Mouse (Mus musculus) midbrain, embryonic 11.5 days (tissue): ENCODE results near the gene Ankdd1a. TPM values are rescaled to one million over a fixed set of nuclear protein-coding genes. Genes with fewer than 3 reads are reported as not detected.

Experiments
- ATAC-seq: fragments of 200-750 bp; cut with Nextera tagmentation; 2 replicates; pipeline ENCODE4 v1.8.0; 2017; ENCODE audit warnings: moderate TSS enrichment, moderate library complexity; ENCODE audit not compliant: low FRiP score
- DNase-seq: peaks from one replicate; pipeline ENCODE4 v3.0.0; 2015; ENCODE audit warnings: low spot score; ENCODE audit errors: missing footprints
- H3K27ac ChIP-seq: fragments of 300-500 bp; sonication (generic); 2 replicates; pipeline ENCODE4 v1.5.1; 2014; ENCODE audit warnings: low read depth, low read length
- H3K27me3 ChIP-seq: fragments of 300-500 bp; sonication (generic); 2 replicates; pipeline ENCODE4 v1.6.1; 2014; ENCODE audit warnings: mild to moderate bottlenecking, low read length, moderate library complexity, mixed read lengths; ENCODE audit not compliant: control insufficient read depth, insufficient read depth
- H3K36me3 ChIP-seq: fragments of 300-500 bp; sonication (generic); 2 replicates; pipeline ENCODE4 v1.6.1; 2014; ENCODE audit warnings: mild to moderate bottlenecking, low read length, moderate library complexity, mixed read lengths; ENCODE audit not compliant: control insufficient read depth, insufficient read depth
- H3K4me1 ChIP-seq: fragments of 300-500 bp; sonication (generic); 2 replicates; pipeline ENCODE4 v1.6.1; 2014; ENCODE audit warnings: low read length; ENCODE audit not compliant: control insufficient read depth, insufficient read depth
- H3K4me2 ChIP-seq: fragments of 300-500 bp; sonication (generic); 2 replicates; pipeline ENCODE4 v1.6.1; 2014; ENCODE audit warnings: mild to moderate bottlenecking, moderate library complexity
- H3K4me3 ChIP-seq: fragments of 300-500 bp; sonication (generic); 2 replicates; pipeline ENCODE4 v1.5.1; 2014; ENCODE audit warnings: low read depth, low read length
- H3K9ac ChIP-seq: fragments of 300-500 bp; sonication (generic); 2 replicates; pipeline ENCODE4 v1.6.1; 2014; ENCODE audit warnings: low read length
- H3K9me3 ChIP-seq: fragments of 300-500 bp; sonication (generic); 2 replicates; pipeline ENCODE4 v1.6.1; 2016; ENCODE audit warnings: low read length; ENCODE audit not compliant: control insufficient read depth
- WGBS: fragments of 180-500 bp; shearing (Covaris S2); extraction: QIAGEN DNeasy Blood & Tissue Kit; methylation state at CpG from one replicate; pipeline ENCODE4 v1.1.7; 2014; 5-methylcytosine and 5-hydroxymethylcytosine counted together
- polyA plus RNA-seq: library from polyadenylated mRNA; unstranded; fragments of >200 nt; fragmentation: Nextera tagmentation; extraction: Ambion mirVana; gene quantifications from 2 replicates; pipeline ENCODE4 v1.2.1, GENCODE M21; 2014

Ankdd1a gene
- polyA plus RNA-seq, 1 experiment from 2014 or later = not detected

DNA sequence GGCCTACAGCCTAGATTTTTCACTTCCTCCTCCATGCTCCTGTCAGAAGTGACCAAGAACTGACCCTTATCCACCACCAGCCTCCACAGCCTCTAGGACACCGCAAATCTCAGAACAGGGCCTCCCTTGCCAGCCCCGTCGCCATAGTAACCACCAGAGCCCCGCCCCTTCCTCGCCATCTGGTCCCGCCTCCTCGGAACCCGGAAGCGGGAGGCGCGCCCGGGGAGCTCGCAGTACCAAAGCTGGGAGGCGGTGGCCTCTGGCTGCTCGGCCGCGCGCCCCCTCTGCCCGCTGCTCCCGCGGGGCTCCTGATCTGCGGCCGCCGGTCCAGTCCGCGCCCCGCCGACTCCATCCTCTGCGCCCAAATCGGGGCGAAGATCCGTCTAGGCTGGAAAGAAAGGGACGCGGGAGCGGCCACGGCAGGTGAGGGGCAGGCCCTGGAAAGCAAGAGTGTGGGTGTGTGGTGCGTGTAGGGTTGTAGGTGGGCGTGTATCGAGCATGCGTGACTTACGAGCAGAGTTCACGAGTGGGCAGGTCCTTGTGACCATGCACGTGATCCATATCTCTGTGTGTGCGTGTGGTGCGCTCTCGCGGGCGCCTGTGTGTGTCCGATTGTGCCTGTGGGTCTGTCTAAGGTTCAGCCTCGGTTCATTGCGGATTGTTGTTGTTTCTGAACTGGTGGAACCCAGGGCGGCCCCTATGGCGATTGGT is 59.1 kb downstream of the Ankdd1a start, which contains the start of gene Spg21:
TSS of gene Spg21 (plus strand) at position 216 of the 711 bp plus-strand sequence.
- peak within 1 kb of the TSS; percentile 84 for H3K9ac ChIP-seq
- H3K4me2 ChIP-seq = peak within 1 kb of the TSS; percentile 68
- H3K9me3 ChIP-seq = no peaks in the 10 kb centered on the region
- under 1% methylated on average over 52 of the region's 53 CpGs for WGBS
- ATAC-seq (peak; percentile 97), DNase-seq (peak; percentile 100)
- no peaks in the 10 kb centered on the region for H3K27me3 ChIP-seq
- H3K27ac ChIP-seq = peak within 1 kb of the TSS; percentile 74
- peak within 1 kb of the TSS; percentile 71 for H3K4me3 ChIP-seq
- H3K4me1 ChIP-seq = peaks cover 14% of the 10 kb centered on the region
- no peaks in the 10 kb centered on the region for H3K36me3 ChIP-seq

- Histone ChIP-seq H3K4me3 (no peak overlapping the region), H3K9ac (peak overlapping the region; percentile 31; the same call in 1 of the 2 replicates), H3K4me1 (peaks cover 14% of the 10 kb centered on the region), H3K36me3 (no peaks in the 10 kb centered on the region), H3K4me2 (peak overlapping the region; percentile 17; the same call in 1 of the 2 replicates), H3K9me3 (no peaks in the 10 kb centered on the region), H3K27me3 (no peaks in the 10 kb centered on the region), H3K27ac (peak overlapping the region; percentile 17)
- peak; percentile 22 for ATAC-seq
- 41% methylated on average over 3 of the region's 3 CpGs for WGBS
- no peak for DNase-seq
Measured at GRCm38 (mm10) chr9:65460198-65460597, 59.8 kb downstream of the Ankdd1a start.

GRCm38 (mm10) chr9:65458975-65459374 is 61.0 kb downstream of the Ankdd1a start:
- ATAC-seq = no peak

DNA sequence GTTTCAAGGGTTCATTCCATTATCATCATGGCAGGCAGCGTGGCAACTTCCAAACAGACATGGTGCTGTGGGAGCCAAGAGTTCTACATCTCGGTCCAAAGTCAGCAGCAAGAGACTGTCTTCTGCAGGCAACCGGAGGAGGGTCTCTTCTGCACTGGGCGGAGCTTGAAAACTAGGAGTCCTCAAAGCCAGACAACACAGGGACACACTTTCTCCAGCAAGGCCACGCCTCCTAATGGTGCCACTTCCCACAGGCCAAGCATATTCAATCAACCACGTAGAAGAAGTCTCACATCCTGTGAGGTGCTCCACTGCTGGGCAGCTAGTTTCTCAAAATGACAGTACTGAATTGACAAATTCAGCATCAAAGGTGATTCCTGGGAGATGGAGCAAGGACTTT is 72.0 kb downstream of the Ankdd1a start:
- no peaks in the 10 kb centered on the region for H3K4me1 ChIP-seq
- 88% methylated on average over 6 of the region's 6 CpGs for WGBS
- no peak overlapping the region for H3K4me2 ChIP-seq
- no peak overlapping the region for H3K27ac ChIP-seq
- H3K4me3 ChIP-seq = no peak overlapping the region
- no peaks in the 10 kb centered on the region for H3K27me3 ChIP-seq
- H3K36me3 ChIP-seq = peaks cover 14% of the 10 kb centered on the region
- DNase-seq = no peak
- ATAC-seq = no peak
- H3K9me3 ChIP-seq = no peaks in the 10 kb centered on the region
- no peak overlapping the region for H3K9ac ChIP-seq

More at GRCm38 (mm10) chr9:65458975-65459374, 61.0 kb downstream of the Ankdd1a start:
- Histone ChIP-seq H3K36me3 (no peaks in the 10 kb centered on the region), H3K9me3 (no peaks in the 10 kb centered on the region), H3K4me3 (no peak overlapping the region), H3K4me1 (peaks cover 14% of the 10 kb centered on the region), H3K27ac (no peak overlapping the region), H3K4me2 (no peak overlapping the region), H3K9ac (no peak overlapping the region), H3K27me3 (no peaks in the 10 kb centered on the region)
- 87% methylated on average over 2 of the region's 2 CpGs for WGBS
- DNase-seq = no peak

GRCm38 (mm10) chr9:65444692-65445091 is 75.3 kb downstream of the Ankdd1a start:
- WGBS = 89% methylated on average over 4 of the region's 4 CpGs

More at GRCm38 (mm10) chr9:65444692-65445091, 75.3 kb downstream of the Ankdd1a start:
- ATAC-seq (no peak), DNase-seq (no peak)
- Histone ChIP-seq H3K27ac (no peak overlapping the region), H3K4me2 (no peak overlapping the region), H3K9me3 (no peaks in the 10 kb centered on the region), H3K4me3 (no peak overlapping the region), H3K36me3 (peaks cover 14% of the 10 kb centered on the region), H3K4me1 (no peaks in the 10 kb centered on the region), H3K9ac (no peak overlapping the region), H3K27me3 (no peaks in the 10 kb centered on the region)

Other genes starting within 250 kb of the Ankdd1a start
- gene Clpx, start 225.9 kb downstream of the Ankdd1a start, polyA plus RNA-seq = 45.8 and 54.3 TPM in 2 replicates
- 11.6 and 14.6 TPM in 2 replicates for gene Pdcd7, start 174.1 kb downstream of the Ankdd1a start, polyA plus RNA-seq
- gene Ubap1l, start 159.2 kb downstream of the Ankdd1a start, polyA plus RNA-seq = 0.27 and 0.37 TPM in 2 replicates
- gene Kbtbd13, start 128.5 kb downstream of the Ankdd1a start, polyA plus RNA-seq = 0.16 and 0.36 TPM in 2 replicates
- gene Rasl12, start 121.7 kb downstream of the Ankdd1a start, polyA plus RNA-seq = 5.6 and 5.9 TPM in 2 replicates
- gene Slc51b, start 97.2 kb downstream of the Ankdd1a start, polyA plus RNA-seq = not detected in 2 replicates
- gene Mtfmt, start 84.4 kb downstream of the Ankdd1a start, polyA plus RNA-seq = 18.3 and 18.7 TPM in 2 replicates
- 122 and 125 TPM in 2 replicates for gene Spg21, start 59.2 kb downstream of the Ankdd1a start, polyA plus RNA-seq
- 8.2 and 9.0 TPM in 2 replicates for gene Plekho2, start 59.8 kb upstream of the Ankdd1a start, polyA plus RNA-seq
- gene Pif1, start 67.0 kb upstream of the Ankdd1a start, polyA plus RNA-seq = 12.0 and 13.6 TPM in 2 replicates
- 19.7 and 24.0 TPM in 2 replicates for gene Rbpms2, start 109.5 kb upstream of the Ankdd1a start, polyA plus RNA-seq
- gene Oaz2, start 147.8 kb upstream of the Ankdd1a start, polyA plus RNA-seq = 199 and 215 TPM in 2 replicates